Mouse (Mus musculus): ENCODE measurements at regions not wholly inside any gene's neighbourhood (a gene's known extent, or its start where the extent isn't known, plus 50 kb on each side); places are given as distances from the start of the nearest gene placed in this dataset.

- TF ChIP-seq CTCF (conservative IDR thresholded peaks at IDR 0.05; ENCODE audit: low read length) (no peak), POU5F1 (IDR thresholded peaks at IDR 0.05; ENCODE audit: borderline replicate concordance, low read length) (no peak)
Measured at GRCm38 (mm10) chr7:70891700-70892099, 459.6 kb downstream of the Gm10295 start.

Data from E14TG2a.4 (cell line).